Mouse (Mus musculus) G1E (cell line): ENCODE results near the gene Gm21830.

ENCODE experiments used
- CTCF ChIP-seq: IDR thresholded peaks from 2 replicates; pipeline ENCODE4 v1.5.1; 2012; ENCODE audit warnings: low read depth, low read length, inconsistent platforms, mixed read lengths
- GATA1 ChIP-seq: IDR thresholded peaks from 2 replicates; pipeline ENCODE4 v1.6.1; 2012; ENCODE audit warnings: borderline replicate concordance, low read length, inconsistent platforms, mixed read lengths
- GATA2 ChIP-seq: IDR thresholded peaks from 2 replicates; pipeline ENCODE4 v1.6.1; 2012; ENCODE audit warnings: low read depth, low read length, inconsistent platforms, borderline replicate concordance
- TAL1 ChIP-seq: conservative IDR thresholded peaks from 2 replicates; pipeline ENCODE4 v1.6.1; 2012; ENCODE audit warnings: low read depth, low read length, inconsistent platforms, mixed read lengths

DNA sequence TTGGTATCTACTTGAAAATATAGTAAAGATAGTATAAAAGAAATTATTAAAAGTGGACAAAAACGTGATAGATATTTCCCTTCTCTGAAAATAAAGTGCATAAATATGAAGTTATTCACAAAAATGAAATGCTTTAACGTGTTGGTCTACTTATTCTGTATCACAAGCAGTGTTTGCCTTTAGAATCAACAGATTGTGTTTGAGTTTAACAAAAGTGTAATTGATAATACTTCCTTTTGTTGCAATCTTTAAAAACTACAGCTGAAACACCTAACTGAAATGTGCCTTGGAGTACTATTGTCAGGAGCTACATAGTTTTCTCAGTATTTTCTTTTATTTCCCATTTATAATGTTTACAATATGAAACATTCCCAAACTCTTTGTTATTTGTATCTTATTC is 19.6 kb downstream of the Gm21830 start, which contains the start of gene Gm26727:
- TF ChIP-seq CTCF: no peak
- TF ChIP-seq GATA1: no peak
- TF ChIP-seq GATA2: no peak
- no peak for TF ChIP-seq TAL1
